Mouse (Mus musculus) MEL (cell line): ENCODE data around the gene Alkbh4. TPM values are rescaled to one million over a fixed set of nuclear protein-coding genes. Genes with fewer than 3 reads are reported as not detected.

Source experiments
- DNase-seq: peaks from one replicate; pipeline ENCODE4 v3.0.0; 2011; ENCODE audit warnings: low read depth, low spot score
- H3K27ac ChIP-seq: 2 replicates; pipeline ENCODE4 v1.5.1; 2012; ENCODE audit warnings: low read depth, mild to moderate bottlenecking, control low read depth, low read length, moderate library complexity; ENCODE audit not compliant: control insufficient read depth
- H3K27me3 ChIP-seq, 2 experiments: fragments of 150-350 bp in 1 of 2; sonication (generic) in 1 of 2; 2 replicates each; pipeline ENCODE4 v1.6.1; 2012; ENCODE audit warnings: low read length in 2 of 2, mild to moderate bottlenecking in 2 of 2, improper control_type of control experiment in 1 of 2, moderate library complexity in 1 of 2; ENCODE audit not compliant: insufficient read depth in 2 of 2, control insufficient read depth in 1 of 2
- H3K36me3 ChIP-seq, 2 experiments: 2 replicates each; pipeline ENCODE4 v1.6.1; 2012 to 2014; ENCODE audit warnings: low read length in 2 of 2, improper control_type of control experiment in 1 of 2, inconsistent platforms in 1 of 2, mild to moderate bottlenecking in 1 of 2; ENCODE audit not compliant: insufficient read depth in 2 of 2, control insufficient read depth in 1 of 2
- H3K4me1 ChIP-seq, 2 experiments: fragments of 150-350 bp in 1 of 2; sonication (generic) in 1 of 2; 2 replicates each; pipeline ENCODE4 v1.6.1; 2012; ENCODE audit warnings: low read length in 2 of 2, improper control_type of control experiment in 1 of 2, mild to moderate bottlenecking in 1 of 2; ENCODE audit not compliant: insufficient read depth in 2 of 2, control insufficient read depth in 1 of 2
- H3K4me3 ChIP-seq, 2 experiments: fragments of 150-350 bp in 1 of 2; sonication (generic) in 1 of 2; 2 replicates each; pipeline ENCODE4 v1.5.1; 2012; ENCODE audit warnings: low read depth in 2 of 2, low read length in 2 of 2, mild to moderate bottlenecking in 2 of 2, moderate library complexity in 2 of 2, control low read depth in 1 of 2, improper control_type of control experiment in 1 of 2; ENCODE audit not compliant: control insufficient read depth in 1 of 2, insufficient read depth in 1 of 2
- H3K79me2 ChIP-seq: 2 replicates; pipeline ENCODE4 v1.6.1; 2012; ENCODE audit warnings: mild to moderate bottlenecking, low read length, moderate library complexity; ENCODE audit not compliant: control insufficient read depth, poor library complexity, insufficient read depth
- H3K9ac ChIP-seq: 2 replicates; pipeline ENCODE4 v1.6.1; 2012; ENCODE audit warnings: low read depth, mild to moderate bottlenecking, control low read depth, low read length, moderate library complexity; ENCODE audit not compliant: control insufficient read depth, poor library complexity, severe bottlenecking
- H3K9me3 ChIP-seq: fragments of 150-350 bp; sonication (generic); replicated peaks from 2 replicates; pipeline ENCODE4 v1.6.1; 2012; ENCODE audit warnings: mild to moderate bottlenecking, low read length, improper control_type of control experiment, moderate library complexity; ENCODE audit not compliant: insufficient read depth
- CHD2 ChIP-seq: IDR thresholded peaks from 2 replicates; pipeline ENCODE4 v1.6.1; 2011; ENCODE audit warnings: low read length, improper control_type of control experiment
- EP300 ChIP-seq, 2 experiments: IDR thresholded peaks; 2 replicates each; pipeline ENCODE4 v1.6.1; 2011; ENCODE audit warnings: improper control_type of control experiment in 2 of 2, low read length in 2 of 2, low read depth in 1 of 2, mild to moderate bottlenecking in 1 of 2
- ETS1 ChIP-seq: IDR thresholded peaks from 2 replicates; pipeline ENCODE4 v1.6.1; 2012; ENCODE audit warnings: low read depth, mild to moderate bottlenecking, inconsistent platforms, low read length, improper control_type of control experiment, moderate library complexity
- HCFC1 ChIP-seq: IDR thresholded peaks from 2 replicates; pipeline ENCODE4 v1.6.1; 2012; ENCODE audit warnings: low read depth, mild to moderate bottlenecking, inconsistent platforms, low read length, improper control_type of control experiment, moderate library complexity
- JUND ChIP-seq: IDR thresholded peaks from 2 replicates; pipeline ENCODE4 v1.6.1; 2011; ENCODE audit warnings: low read depth, mild to moderate bottlenecking, improper control_type of control experiment, low read length
- MXI1 ChIP-seq: IDR thresholded peaks from 2 replicates; pipeline ENCODE4 v1.6.1; 2011; ENCODE audit warnings: mild to moderate bottlenecking, low read depth, low read length, improper control_type of control experiment
- MYC ChIP-seq: IDR thresholded peaks from 2 replicates; pipeline ENCODE4 v1.6.1; 2011; ENCODE audit warnings: low read depth, mild to moderate bottlenecking, low read length, improper control_type of control experiment, moderate library complexity
- NELFE ChIP-seq: IDR thresholded peaks from 2 replicates; pipeline ENCODE4 v1.6.1; 2011; ENCODE audit warnings: low read depth, low read length, improper control_type of control experiment
- NRF1 ChIP-seq: IDR thresholded peaks from 2 replicates; pipeline ENCODE4 v1.6.1; 2014; ENCODE audit warnings: low read depth, mild to moderate bottlenecking, inconsistent platforms, low read length, improper control_type of control experiment, moderate library complexity; ENCODE audit not compliant: poor library complexity, insufficient read depth, severe bottlenecking
- POLR2AphosphoS2 ChIP-seq: IDR thresholded peaks from 2 replicates; pipeline ENCODE4 v1.6.1; 2011; ENCODE audit warnings: low read length, improper control_type of control experiment
- POLR2AphosphoS5 ChIP-seq: IDR thresholded peaks from 2 replicates; pipeline ENCODE4 v1.6.1; 2012; ENCODE audit warnings: low read depth, borderline replicate concordance, mild to moderate bottlenecking, inconsistent platforms, low read length, moderate library complexity, mixed read lengths
- SIN3A ChIP-seq: IDR thresholded peaks from 2 replicates; pipeline ENCODE4 v1.6.1; 2012; ENCODE audit warnings: low read length, improper control_type of control experiment, inconsistent platforms
- TCF12 ChIP-seq: IDR thresholded peaks from 2 replicates; pipeline ENCODE4 v1.6.1; 2014; ENCODE audit warnings: low read depth, mild to moderate bottlenecking, inconsistent platforms, low read length, improper control_type of control experiment, moderate library complexity
- ZKSCAN1 ChIP-seq: IDR thresholded peaks from 2 replicates; pipeline ENCODE4 v1.6.1; 2012; ENCODE audit warnings: low read depth, mild to moderate bottlenecking, inconsistent platforms, low read length, improper control_type of control experiment, moderate library complexity
- ZNF384 ChIP-seq: IDR thresholded peaks from 2 replicates; pipeline ENCODE4 v1.6.1; 2012; ENCODE audit warnings: low read depth, mild to moderate bottlenecking, inconsistent platforms, low read length, improper control_type of control experiment
- polyA plus RNA-seq, 2 experiments: library from polyadenylated mRNA; stranded (reverse) in 1 of 2; unstranded in 1 of 2; fragments of >175 nt in 1 of 2; fragments of >200 nt in 1 of 2; gene quantifications; 2 replicates each; pipeline versions ENCODE4 v1.2.1 to v1.2.4; 2012; ENCODE audit warnings: low replicate concordance in 2 of 2, low read depth in 1 of 2; ENCODE audit not compliant: insufficient read length in 2 of 2, insufficient read depth in 1 of 2, missing spikeins in 1 of 2
- total RNA-seq: library from RNA; depleted of rRNA; stranded (reverse); fragments of 300-350 nt; gene quantifications from 2 replicates; pipeline ENCODE4 v1.2.3, GENCODE M21; 2012

Alkbh4 gene
- total and polyA plus RNA-seq, 3 experiments: 23.2 to 24.2 TPM; not detected in 1

- Histone ChIP-seq H3K27ac (peak overlapping the region; percentile 36; the same call in 1 of the 2 replicates), H3K4me3 (no peak overlapping the region), H3K4me1 (peaks cover 0 to 29% of the 10 kb centered on the region in 2 experiments)
- TF ChIP-seq MYC (no peak), CHD2 (no peak), POLR2AphosphoS2 (no peak), JUND (no peak), ETS1 (peak; percentile 42; the same call in 1 of the 2 replicates), ZNF384 (no peak), NRF1 (no peak), ZKSCAN1 (no peak), SIN3A (0 out of 2 replicates have a peak, but pooled peaks have one; percentile 45), HCFC1 (0 out of 2 replicates have a peak, but pooled peaks have one; percentile 24), POLR2AphosphoS5 (no peak), MXI1 (no peak), TCF12 (0 out of 2 replicates have a peak, but pooled peaks have one; percentile 19), EP300 (IDR thresholded peaks at IDR 0.05; ENCODE audit: low read depth in 1 of 2, low read length in 2 of 2) (peak; percentile 19 to 45; a peak in 3 of 4 replicates)
- TF ChIP-seq, all 39 proteins: peak for 5
- peaks cover 0 to 15% of the 10 kb centered on the region in 2 experiments; a peak in 2 of 4 replicates for H3K36me3 ChIP-seq
- no peaks in the 10 kb centered on the region for H3K27me3 ChIP-seq
- no peaks in the 10 kb centered on the region for H3K9me3 ChIP-seq
- H3K79me2 ChIP-seq: peaks cover 12% of the 10 kb centered on the region
- DNase-seq: peak; percentile 82
- H3K9ac ChIP-seq: peak overlapping the region; percentile 10; the same call in 1 of the 2 replicates
Observed at GRCm38 (mm10) chr5:136173606-136174463, 37.9 kb downstream of the Alkbh4 start.

- peaks cover 11 to 28% of the 10 kb centered on the region in 2 experiments for H3K4me1 ChIP-seq
- no peak for DNase-seq
- H3K27me3 ChIP-seq: no peaks in the 10 kb centered on the region
- H3K27ac ChIP-seq: no peak overlapping the region
- no peaks in the 10 kb centered on the region for H3K79me2 ChIP-seq
- TF ChIP-seq ETS1: 0 out of 2 replicates have a peak, but pooled peaks have one; percentile 14
- no peak for TF ChIP-seq NELFE
- peaks cover 0 to 20% of the 10 kb centered on the region in 2 experiments; a peak in 3 of 4 replicates for H3K36me3 ChIP-seq
- H3K9ac ChIP-seq: no peak overlapping the region
- H3K4me3 ChIP-seq: no peak overlapping the region
- no peaks in the 10 kb centered on the region for H3K9me3 ChIP-seq
Observed at GRCm38 (mm10) chr5:136179594-136179993, 43.6 kb downstream of the Alkbh4 start.
